Mouse (Mus musculus) CH12.LX (cell line): ENCODE measurements around the gene Ankrd28. TPM values are rescaled to one million over a fixed set of nuclear protein-coding genes. Genes with fewer than 3 reads are reported as not detected.

Source experiments
- DNase-seq: peaks from one replicate; pipeline ENCODE4 v3.0.0-alpha.2; 2013; ENCODE audit errors: extremely low read depth
- H3K27ac ChIP-seq: 2 replicates; pipeline ENCODE4 v1.5.1; 2012; ENCODE audit warnings: low read depth, mild to moderate bottlenecking, control low read depth, moderate library complexity; ENCODE audit not compliant: insufficient read depth
- H3K27me3 ChIP-seq: replicated peaks from 2 replicates; pipeline ENCODE3; 2012; ENCODE audit warnings: inconsistent platforms
- H3K36me3 ChIP-seq, 2 experiments: replicated peaks in 1 of 2; 2 replicates each; pipeline versions ENCODE3 to v1.6.1; 2012; ENCODE audit warnings: inconsistent platforms in 1 of 2, low read length in 1 of 2, mild to moderate bottlenecking in 1 of 2, mixed read lengths in 1 of 2, moderate library complexity in 1 of 2; ENCODE audit not compliant: control insufficient read depth in 1 of 2, insufficient read depth in 1 of 2
- H3K4me1 ChIP-seq, 2 experiments: 2 replicates each; pipeline ENCODE4 v1.6.1; 2012; ENCODE audit warnings: inconsistent platforms in 1 of 2, moderate library complexity in 1 of 2; ENCODE audit not compliant: insufficient read depth in 2 of 2, control insufficient read depth in 1 of 2
- H3K4me2 ChIP-seq: 2 replicates; pipeline ENCODE4 v1.6.1; 2012; ENCODE audit warnings: low read depth, mild to moderate bottlenecking, control low read depth; ENCODE audit not compliant: poor library complexity, insufficient read depth, severe bottlenecking
- H3K4me3 ChIP-seq, 3 experiments: fragments of 150-350 bp in 1 of 3; sonication (generic) in 1 of 3; replicated peaks in 1 of 3; 2 replicates each; pipeline versions ENCODE3 to v1.5.1; 2011 to 2012; ENCODE audit warnings: low read depth in 2 of 3, low read length in 2 of 3, mild to moderate bottlenecking in 2 of 3, moderate library complexity in 2 of 3, control low read depth in 1 of 3, improper control_type of control experiment in 1 of 3, inconsistent platforms in 1 of 3, mixed read lengths in 1 of 3; ENCODE audit not compliant: poor library complexity in 1 of 3
- H3K79me2 ChIP-seq: replicated peaks from 2 replicates; pipeline ENCODE4 v1.6.1; 2012; ENCODE audit warnings: mild to moderate bottlenecking, moderate library complexity; ENCODE audit not compliant: control insufficient read depth, poor library complexity, insufficient read depth, severe bottlenecking; ENCODE audit errors: extremely low read depth
- H3K9ac ChIP-seq: 2 replicates; pipeline ENCODE4 v1.6.1; 2012; ENCODE audit warnings: low read depth, mild to moderate bottlenecking, control low read depth, moderate library complexity; ENCODE audit not compliant: insufficient read depth
- H3K9me3 ChIP-seq: replicated peaks from 2 replicates; pipeline ENCODE3; 2012; ENCODE audit warnings: low read length, inconsistent platforms, mixed read lengths
- BHLHE40 ChIP-seq: IDR thresholded peaks from 2 replicates; pipeline ENCODE4 v1.6.1; 2011; ENCODE audit warnings: mild to moderate bottlenecking, low read depth, low read length, improper control_type of control experiment
- CHD1 ChIP-seq: IDR thresholded peaks from 2 replicates; pipeline ENCODE4 v1.6.1; 2012; ENCODE audit warnings: low read depth, low read length, improper control_type of control experiment, inconsistent platforms
- CHD2 ChIP-seq: IDR thresholded peaks from 2 replicates; pipeline ENCODE4 v1.6.1; 2011; ENCODE audit warnings: low read length, improper control_type of control experiment
- CTCF ChIP-seq, 2 experiments: IDR thresholded peaks in 1 of 2; conservative IDR thresholded peaks in 1 of 2; 2 replicates each; pipeline ENCODE4 v1.5.1; 2011 to 2012; ENCODE audit warnings: low read depth in 2 of 2, low read length in 2 of 2, improper control_type of control experiment in 1 of 2, inconsistent platforms in 1 of 2, mild to moderate bottlenecking in 1 of 2, moderate library complexity in 1 of 2
- E2F4 ChIP-seq: IDR thresholded peaks from 2 replicates; pipeline ENCODE4 v1.6.1; 2011; ENCODE audit warnings: low read depth, low read length, improper control_type of control experiment; ENCODE audit not compliant: insufficient replicate concordance
- ELF1 ChIP-seq: IDR thresholded peaks from 2 replicates; pipeline ENCODE4 v1.6.1; 2014; ENCODE audit warnings: low read depth, mild to moderate bottlenecking, inconsistent platforms, low read length, improper control_type of control experiment
- EP300 ChIP-seq: IDR thresholded peaks from 2 replicates; pipeline ENCODE4 v1.6.1; 2011; ENCODE audit warnings: low read length, improper control_type of control experiment
- ETS1 ChIP-seq: conservative IDR thresholded peaks from 2 replicates; pipeline ENCODE4 v1.6.1; 2012; ENCODE audit warnings: low read depth, mild to moderate bottlenecking, inconsistent platforms, low read length, improper control_type of control experiment, moderate library complexity
- GABPA ChIP-seq: IDR thresholded peaks from 2 replicates; pipeline ENCODE4 v1.6.1; 2012; ENCODE audit warnings: low read depth, low read length, improper control_type of control experiment, inconsistent platforms; ENCODE audit not compliant: insufficient replicate concordance
- HCFC1 ChIP-seq: IDR thresholded peaks from 2 replicates; pipeline ENCODE4 v1.6.1; 2012; ENCODE audit warnings: low read depth, mild to moderate bottlenecking, inconsistent platforms, low read length, improper control_type of control experiment
- IRF4 ChIP-seq: IDR thresholded peaks from 2 replicates; pipeline ENCODE4 v1.6.1; 2014; ENCODE audit warnings: low read depth, mild to moderate bottlenecking, inconsistent platforms, low read length, improper control_type of control experiment
- JUN ChIP-seq: IDR thresholded peaks from 2 replicates; pipeline ENCODE4 v1.6.1; 2011; ENCODE audit warnings: low read depth, mild to moderate bottlenecking, low read length, improper control_type of control experiment, moderate library complexity; ENCODE audit not compliant: insufficient read depth
- JUND ChIP-seq: conservative IDR thresholded peaks from 2 replicates; pipeline ENCODE4 v1.6.1; 2011; ENCODE audit warnings: low read depth, low read length, improper control_type of control experiment
- KAT2A ChIP-seq: IDR thresholded peaks from 2 replicates; pipeline ENCODE4 v1.6.1; 2012; ENCODE audit warnings: low read length, improper control_type of control experiment, inconsistent platforms; ENCODE audit not compliant: insufficient replicate concordance
- MAFK ChIP-seq: IDR thresholded peaks from 2 replicates; pipeline ENCODE4 v1.6.1; 2011; ENCODE audit warnings: low read length, improper control_type of control experiment; ENCODE audit not compliant: insufficient replicate concordance
- MAX ChIP-seq: IDR thresholded peaks from 2 replicates; pipeline ENCODE4 v1.6.1; 2011; ENCODE audit warnings: low read length, improper control_type of control experiment
- MAZ ChIP-seq: IDR thresholded peaks from 2 replicates; pipeline ENCODE4 v1.6.1; 2012; ENCODE audit warnings: low read depth, mild to moderate bottlenecking, inconsistent platforms, low read length, improper control_type of control experiment, moderate library complexity
- MEF2A ChIP-seq: IDR thresholded peaks from 2 replicates; pipeline ENCODE4 v1.6.1; 2014; ENCODE audit warnings: low read depth, mild to moderate bottlenecking, inconsistent platforms, low read length, improper control_type of control experiment, borderline replicate concordance
- MXI1 ChIP-seq: IDR thresholded peaks from 2 replicates; pipeline ENCODE4 v1.6.1; 2011; ENCODE audit warnings: mild to moderate bottlenecking, low read depth, low read length, improper control_type of control experiment
- MYC ChIP-seq: IDR thresholded peaks from 2 replicates; pipeline ENCODE4 v1.6.1; 2011; ENCODE audit warnings: low read depth, mild to moderate bottlenecking, improper control_type of control experiment, low read length
- NELFE ChIP-seq: IDR thresholded peaks from 2 replicates; pipeline ENCODE4 v1.6.1; 2011; ENCODE audit warnings: low read depth, low read length, improper control_type of control experiment
- NRF1 ChIP-seq: IDR thresholded peaks from 2 replicates; pipeline ENCODE4 v1.6.1; 2014; ENCODE audit warnings: low read depth, mild to moderate bottlenecking, inconsistent platforms, low read length, improper control_type of control experiment, moderate library complexity
- PAX5 ChIP-seq: IDR thresholded peaks from 2 replicates; pipeline ENCODE4 v1.6.1; 2012; ENCODE audit warnings: low read length, inconsistent platforms, mixed read lengths
- POLR2A ChIP-seq: IDR thresholded peaks from 2 replicates; pipeline ENCODE4 v1.6.1; 2011; ENCODE audit warnings: low read depth, mild to moderate bottlenecking, improper control_type of control experiment, low read length
- POLR2AphosphoS2 ChIP-seq: IDR thresholded peaks from 2 replicates; pipeline ENCODE4 v1.6.1; 2011; ENCODE audit warnings: low read depth, low read length, improper control_type of control experiment
- RAD21 ChIP-seq: IDR thresholded peaks from 2 replicates; pipeline ENCODE4 v1.6.1; 2011; ENCODE audit warnings: low read depth, mild to moderate bottlenecking, low read length, improper control_type of control experiment, moderate library complexity
- RCOR1 ChIP-seq: conservative IDR thresholded peaks from 2 replicates; pipeline ENCODE4 v1.6.1; 2012; ENCODE audit warnings: low read depth, mild to moderate bottlenecking, inconsistent platforms, low read length, improper control_type of control experiment
- SIN3A ChIP-seq: IDR thresholded peaks from 2 replicates; pipeline ENCODE4 v1.6.1; 2012; ENCODE audit warnings: low read length, improper control_type of control experiment, inconsistent platforms
- SMC3 ChIP-seq: IDR thresholded peaks from 2 replicates; pipeline ENCODE4 v1.6.1; 2011; ENCODE audit warnings: low read depth, low read length, improper control_type of control experiment
- TBP ChIP-seq: conservative IDR thresholded peaks from 2 replicates; pipeline ENCODE4 v1.6.1; 2011; ENCODE audit warnings: low read depth, low read length, improper control_type of control experiment
- TCF12 ChIP-seq: IDR thresholded peaks from 2 replicates; pipeline ENCODE4 v1.6.1; 2014; ENCODE audit warnings: low read depth, mild to moderate bottlenecking, inconsistent platforms, low read length, improper control_type of control experiment
- UBTF ChIP-seq: IDR thresholded peaks from 2 replicates; pipeline ENCODE4 v1.6.1; 2012; ENCODE audit warnings: low read depth, mild to moderate bottlenecking, inconsistent platforms, low read length, improper control_type of control experiment, moderate library complexity
- USF1 ChIP-seq: IDR thresholded peaks from 2 replicates; pipeline ENCODE4 v1.6.1; 2014; ENCODE audit warnings: low read depth, mild to moderate bottlenecking, inconsistent platforms, low read length, improper control_type of control experiment
- USF2 ChIP-seq: conservative IDR thresholded peaks from 2 replicates; pipeline ENCODE4 v1.6.1; 2011; ENCODE audit warnings: low read depth, low read length, improper control_type of control experiment
- ZC3H11A ChIP-seq: IDR thresholded peaks from 2 replicates; pipeline ENCODE4 v1.6.1; 2012; ENCODE audit warnings: low read depth, mild to moderate bottlenecking, inconsistent platforms, low read length, improper control_type of control experiment
- ZKSCAN1 ChIP-seq: IDR thresholded peaks from 2 replicates; pipeline ENCODE4 v1.6.1; 2012; ENCODE audit warnings: low read depth, inconsistent platforms, low read length, improper control_type of control experiment, borderline replicate concordance
- ZMIZ1 ChIP-seq: IDR thresholded peaks from 2 replicates; pipeline ENCODE4 v1.6.1; 2012; ENCODE audit warnings: low read depth, mild to moderate bottlenecking, inconsistent platforms, low read length, improper control_type of control experiment
- ZNF384 ChIP-seq: IDR thresholded peaks from 2 replicates; pipeline ENCODE4 v1.6.1; 2012; ENCODE audit warnings: low read depth, low read length, improper control_type of control experiment, inconsistent platforms
- dilution Hi-C: fragments of 300-500 bp; cut with MboI; formaldehyde crosslinking; loops from 2 replicates; pipeline ENCODE4 v1.14.3; 2020; ENCODE audit warnings: low sequenced_read_pairs; ENCODE audit not compliant: extremely low pct_unique_long_range_greater_than_20kb, extremely low pct_ligation_motif_present
- in situ Hi-C: fragments of 300-500 bp; cut with MboI; formaldehyde crosslinking; loops from 3 replicates; pipeline ENCODE4 v1.14.3; 2019; ENCODE audit warnings: low sequenced_read_pairs, low pct_ligation_motif_present, low pct_unique_long_range_greater_than_20kb, mixed read lengths
- polyA plus RNA-seq: library from polyadenylated mRNA; unstranded; fragments of >175 nt; gene quantifications from 2 replicates; pipeline ENCODE4 v1.2.1, GENCODE M21; 2012; ENCODE audit warnings: low read depth; ENCODE audit not compliant: insufficient read length
- total RNA-seq, 2 experiments: library from RNA; depleted of rRNA; stranded (reverse); fragments of 300-350 nt in 1 of 2; fragments of >200 nt in 1 of 2; gene quantifications; 2 replicates each; pipeline ENCODE4 v1.2.3; 2012 to 2014

Gene Ankrd28
- 7.3 and 8.6 TPM in 2 replicates for total RNA-seq (2012; rRNA removed)
- 14.3 and 14.9 TPM in 2 replicates for total RNA-seq (2014; rRNA removed)
- 15.0 and 16.0 TPM in 2 replicates for polyA plus RNA-seq

DNA sequence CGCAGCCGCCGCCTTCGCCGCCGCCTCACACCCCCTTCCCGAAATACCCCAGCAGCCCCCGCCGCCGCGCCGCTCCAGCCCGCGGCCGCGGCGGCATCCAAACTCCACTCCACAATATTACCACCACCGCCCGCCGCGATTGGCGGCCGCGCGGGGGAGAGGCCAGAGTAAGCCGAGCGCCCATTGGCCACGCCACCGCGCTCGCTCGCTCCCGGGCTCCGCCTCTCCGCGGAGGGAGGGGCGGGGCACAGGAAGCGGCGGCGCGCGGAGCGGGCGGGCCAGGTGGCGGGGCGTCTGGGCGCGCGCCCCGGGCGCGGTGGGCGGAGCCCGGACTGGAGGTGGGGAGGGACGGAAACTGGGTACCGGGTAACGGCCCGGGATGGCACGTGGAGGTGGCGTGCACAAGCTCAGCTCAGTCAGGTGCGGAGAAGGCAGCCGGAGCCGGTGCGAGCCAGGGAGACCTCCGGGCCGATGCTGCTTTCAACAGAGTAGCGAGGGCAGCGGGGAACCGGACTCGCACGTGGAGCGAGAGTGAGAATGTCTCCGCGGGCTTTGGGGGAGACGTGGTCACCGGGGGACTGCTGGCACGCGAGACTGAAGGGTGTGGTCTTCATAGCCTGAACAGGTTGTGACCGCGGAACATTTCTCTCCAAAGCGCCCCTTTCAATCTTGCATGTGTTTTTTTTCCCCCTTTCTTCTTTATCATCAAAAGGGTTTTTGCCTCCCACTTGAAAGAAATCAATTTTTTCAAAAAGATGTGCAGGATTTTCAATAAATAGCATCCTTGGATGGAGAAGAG is at the start of gene Ankrd28:
Gene Ankrd28, minus strand, starts transcription at position 81 of the 799 bp plus-strand sequence.
- dilution Hi-C loops = no loop called here
- Histone ChIP-seq H3K4me3 (peak within 1 kb of the TSS; percentile 62 to 96 (median 95)), H3K27ac (peak within 1 kb of the TSS; percentile 33; the same call in 1 of the 2 replicates), H3K4me1 (peaks cover 0 to 20% of the 10 kb centered on the region in 2 experiments; a peak in 2 of 4 replicates), H3K4me2 (peak within 1 kb of the TSS; percentile 87), H3K9ac (peak within 1 kb of the TSS; percentile 65), H3K27me3 (no peaks in the 10 kb centered on the region), H3K79me2 (peaks cover 3% of the 10 kb centered on the region; the same call in 1 of the 2 replicates), H3K36me3 (no peaks in the 10 kb centered on the region), H3K9me3 (no peaks in the 10 kb centered on the region)
- TF ChIP-seq CHD2 = peak; percentile 37; the same call in 1 of the 2 replicates
- peak; percentile 98 for TF ChIP-seq MYC
- TF ChIP-seq JUN = no peak
- 0 out of 2 replicates have a peak, but pooled peaks have one; percentile 43 for TF ChIP-seq KAT2A
- TF ChIP-seq RAD21 = no peak
- TF ChIP-seq CTCF (conservative IDR thresholded peaks at IDR 0.05 in 1 of 2, IDR thresholded peaks at IDR 0.05 in 1 of 2; ENCODE audit: low read depth in 2 of 2, low read length in 2 of 2) = no peak
- no peak for TF ChIP-seq ZC3H11A
- TF ChIP-seq POLR2AphosphoS2 = no peak
- peak; percentile 80 for TF ChIP-seq ELF1
- no peak for TF ChIP-seq SMC3
- TF ChIP-seq RCOR1 = no peak
- TF ChIP-seq PAX5 = no peak
- peak; percentile 16; the same call in 1 of the 2 replicates for TF ChIP-seq SIN3A
- TF ChIP-seq IRF4 = no peak
- TF ChIP-seq NRF1 = peak; percentile 45
- TF ChIP-seq ETS1 = peak; percentile 29; the same call in 1 of the 2 replicates
- TF ChIP-seq MXI1 = peak; percentile 97
- peak; percentile 99 for TF ChIP-seq BHLHE40
- TF ChIP-seq GABPA = no peak
- TF ChIP-seq MAZ = 0 out of 2 replicates have a peak, but pooled peaks have one; percentile 23
- peak; percentile 73 for TF ChIP-seq NELFE
- no peak for TF ChIP-seq CHD1
- no peak for TF ChIP-seq E2F4
- no peak for TF ChIP-seq UBTF
- TF ChIP-seq USF1 = no peak
- TF ChIP-seq MAFK = no peak
- TF ChIP-seq USF2 = no peak
- peak; percentile 24; the same call in 1 of the 2 replicates for TF ChIP-seq MEF2A
- no peak for TF ChIP-seq EP300
- no peak for TF ChIP-seq TBP
- peak; percentile 95 for TF ChIP-seq MAX
- no peak for TF ChIP-seq ZKSCAN1
- peak; percentile 76 for TF ChIP-seq TCF12
- no peak for TF ChIP-seq ZMIZ1
- peak; percentile 64 for TF ChIP-seq HCFC1
- peak; percentile 86 for TF ChIP-seq POLR2A
- no peak for TF ChIP-seq JUND
- TF ChIP-seq ZNF384 = no peak
- in situ Hi-C loops = no loop called here
- DNase-seq = peak; percentile 86
